9 mouse cellular contexts compared by ENCODE assay signal in genomic region chr5:130173012-130173411, GRCm38 (mm10). TPM values are rescaled to one million over a fixed set of nuclear protein-coding genes. Genes with fewer than 3 reads are reported as not detected.
DNase-seq lines count a peak whose midpoint lies in the region; ATAC-seq and TF ChIP-seq lines count a peak whose summit lies in the region.
"Had no signal": no experiment of that assay in that cellular context is flagged by ENCODE, and none has a peak within 500 bp of the region (broad histone marks: within the 10 kb centered on the region; RNA-seq: fewer than 3 reads in every experiment).

No protein-coding gene starts in this region.

- H3K4me3 ChIP-seq in hindbrain, embryonic 10.5 days: peak overlapping the region; percentile 95
- H3K4me3 ChIP-seq in hindbrain, embryonic 11.5 days (ENCODE audit: low read depth, low read length): no peak overlapping the region
- H3K4me3 ChIP-seq in cortical plate, adult 2 months (ENCODE audit: insufficient read depth, low read length): peak overlapping the region; percentile 88; the same call in 1 of the 2 replicates
- 0 out of 2 replicates have a peak overlapping the region, but pooled peaks have one; percentile 91 for H3K4me3 ChIP-seq in intestine, embryonic 14.5 days (ENCODE audit: low read depth, low read length)
- H3K4me3 ChIP-seq in midbrain, embryonic 14.5 days (replicated peaks; ENCODE audit: low read depth, low read length): peak overlapping the region; percentile 71; the same call in 1 of the 2 replicates

- no peak for TF ChIP-seq POLR2A in cortical plate, adult 2 months (IDR thresholded peaks at IDR 0.05; ENCODE audit: extremely low read depth, insufficient read depth, low read length)

- H3K27me3 ChIP-seq in hindbrain, embryonic 10.5 days (ENCODE audit: insufficient read depth, poor library complexity, severe bottlenecking): no peaks in the 10 kb centered on the region
- no peaks in the 10 kb centered on the region for H3K27me3 ChIP-seq in hindbrain, embryonic 11.5 days (ENCODE audit: control insufficient read depth, insufficient read depth, low read length)
- H3K27me3 ChIP-seq in intestine, embryonic 14.5 days (replicated peaks; ENCODE audit: control insufficient read depth, insufficient read depth, low read length): no peaks in the 10 kb centered on the region
- H3K27me3 ChIP-seq in midbrain, embryonic 14.5 days (ENCODE audit: control insufficient read depth, insufficient read depth, low read length): no peaks in the 10 kb centered on the region

- H3K4me1 ChIP-seq in hindbrain, embryonic 10.5 days (replicated peaks): peaks cover 25% of the 10 kb centered on the region
- 0 out of 2 replicates have a peak, but pooled peaks cover 4% of the 10 kb centered on the region for H3K4me1 ChIP-seq in hindbrain, embryonic 11.5 days (replicated peaks; ENCODE audit: control insufficient read depth, insufficient read depth, low read length)
- peaks cover 6% of the 10 kb centered on the region for H3K4me1 ChIP-seq in cortical plate, adult 2 months (ENCODE audit: control insufficient read depth, insufficient read depth, low read length)
- H3K4me1 ChIP-seq in intestine, embryonic 14.5 days (replicated peaks; ENCODE audit: control insufficient read depth, insufficient read depth, low read length): peaks cover 17% of the 10 kb centered on the region
- H3K4me1 ChIP-seq in midbrain, embryonic 14.5 days (ENCODE audit: control insufficient read depth, insufficient read depth, low read length): peaks cover 19% of the 10 kb centered on the region

- H3K36me3 ChIP-seq in hindbrain, embryonic 10.5 days: no peaks in the 10 kb centered on the region
- H3K36me3 ChIP-seq in hindbrain, embryonic 11.5 days (ENCODE audit: control insufficient read depth, insufficient read depth, low read length): no peaks in the 10 kb centered on the region
- H3K36me3 ChIP-seq in intestine, embryonic 14.5 days (ENCODE audit: control insufficient read depth, insufficient read depth, low read length): no peaks in the 10 kb centered on the region
- no peaks in the 10 kb centered on the region for H3K36me3 ChIP-seq in midbrain, embryonic 14.5 days (ENCODE audit: control insufficient read depth, insufficient read depth, low read length)

- H3K9ac ChIP-seq in hindbrain, embryonic 11.5 days (ENCODE audit: low read depth, low read length): no peak overlapping the region
- H3K9ac ChIP-seq in intestine, embryonic 14.5 days (ENCODE audit: low read length): no peak overlapping the region
- H3K9ac ChIP-seq in midbrain, embryonic 14.5 days (replicated peaks; ENCODE audit: low read length): no peak overlapping the region

- 94% methylated on average over 4 of the region's 4 CpGs for WGBS in hindbrain, embryonic 10.5 days
- 85% methylated on average over 4 of the region's 4 CpGs for WGBS in hindbrain, embryonic 11.5 days
- WGBS in intestine, embryonic 14.5 days: 86% methylated on average over 4 of the region's 4 CpGs
- 93% methylated on average over 4 of the region's 4 CpGs for WGBS in midbrain, embryonic 14.5 days

- ATAC-seq in hindbrain, embryonic 11.5 days (ENCODE audit: low FRiP score): no peak
- no peak for ATAC-seq in intestine, embryonic 14.5 days (replicated peaks; ENCODE audit: low FRiP score, low TSS enrichment, low read depth)
- ATAC-seq in midbrain, embryonic 14.5 days (ENCODE audit: low FRiP score, low TSS enrichment): no peak

- no peak overlapping the region for H3K27ac ChIP-seq in hindbrain, embryonic 10.5 days
- no peak overlapping the region for H3K27ac ChIP-seq in hindbrain, embryonic 11.5 days (ENCODE audit: low read depth, low read length)
- H3K27ac ChIP-seq in cortical plate, adult 2 months (ENCODE audit: insufficient read depth, low read length): no peak overlapping the region
- H3K27ac ChIP-seq in intestine, embryonic 14.5 days (ENCODE audit: low read depth): no peak overlapping the region
- H3K27ac ChIP-seq in midbrain, embryonic 14.5 days (replicated peaks; ENCODE audit: low read depth, low read length): no peak overlapping the region

- TF ChIP-seq CTCF in cortical plate, adult 2 months (IDR thresholded peaks at IDR 0.05; ENCODE audit: extremely low read depth, insufficient read depth, low read length): no peak

- H3K9me3 ChIP-seq in hindbrain, embryonic 10.5 days: no peaks in the 10 kb centered on the region
- H3K9me3 ChIP-seq in hindbrain, embryonic 11.5 days (ENCODE audit: control insufficient read depth, low read length): no peaks in the 10 kb centered on the region
- H3K9me3 ChIP-seq in intestine, embryonic 14.5 days (ENCODE audit: control insufficient read depth, low read length): no peaks in the 10 kb centered on the region
- no peaks in the 10 kb centered on the region for H3K9me3 ChIP-seq in midbrain, embryonic 14.5 days (ENCODE audit: control insufficient read depth, low read length)

- no peak for DNase-seq in hindbrain, embryonic 10.5 days (ENCODE audit: low spot score)
- DNase-seq in hindbrain, embryonic 11.5 days (ENCODE audit: low spot score): no peak
- DNase-seq in intestine, embryonic 14.5 days (ENCODE audit: low spot score): no peak
- DNase-seq in midbrain, embryonic 14.5 days: no peak
- no peak for DNase-seq in adrenal gland, postnatal 25 days
- no peak for DNase-seq in retina, embryonic 14.5 days (ENCODE audit: low spot score)
- DNase-seq in ovary, postnatal 36 days (ENCODE audit: low spot score): no peak
- DNase-seq: cerebellum, adult 18-20 months had no signal

- no peak overlapping the region for H3K4me2 ChIP-seq in hindbrain, embryonic 11.5 days (replicated peaks; ENCODE audit: low read depth, low read length)
- peak overlapping the region; percentile 86 for H3K4me2 ChIP-seq in intestine, embryonic 14.5 days (ENCODE audit: low read length)
- peak overlapping the region; percentile 83 for H3K4me2 ChIP-seq in midbrain, embryonic 14.5 days (ENCODE audit: low read length)

RNA-seq across cellular contexts. Expression of gene Rabgef1, which starts 1.4 kb away (rescaled TPM):
- 23.5 and 27.3 TPM in 2 replicates for polyA plus RNA-seq in hindbrain, embryonic 10.5 days (2016; fragmentation: Nextera tagmentation; extraction: Ambion mirVana)
- 26.2 and 28.6 TPM in 2 replicates for polyA plus RNA-seq in hindbrain, embryonic 11.5 days (2014; fragmentation: Nextera tagmentation; extraction: Ambion mirVana)
- polyA plus RNA-seq in cortical plate, adult 2 months (2012; rRNA removed): 38.5 and 43.6 TPM in 2 replicates
- polyA plus RNA-seq in intestine, embryonic 14.5 days (2014; fragmentation: Nextera tagmentation; extraction: Ambion mirVana): 22.3 and 24.7 TPM in 2 replicates
- 38.9 and 40.3 TPM in 2 replicates for polyA plus RNA-seq in midbrain, embryonic 14.5 days (2014; fragmentation: Nextera tagmentation; extraction: Ambion mirVana)
- 37.2 and 47.9 TPM in 2 replicates for total RNA-seq in adrenal gland, postnatal 25 days (2021)

RNA-seq across cellular contexts. Expression of gene Kctd7, which starts 28.4 kb away (rescaled TPM):
- polyA plus RNA-seq in hindbrain, embryonic 10.5 days (2016; fragmentation: Nextera tagmentation; extraction: Ambion mirVana): 5.0 and 6.6 TPM in 2 replicates
- 5.7 and 6.6 TPM in 2 replicates for polyA plus RNA-seq in hindbrain, embryonic 11.5 days (2014; fragmentation: Nextera tagmentation; extraction: Ambion mirVana)
- polyA plus RNA-seq in cortical plate, adult 2 months (2012; rRNA removed): 8.0 and 8.7 TPM in 2 replicates
- polyA plus RNA-seq in intestine, embryonic 14.5 days (2014; fragmentation: Nextera tagmentation; extraction: Ambion mirVana): 5.3 and 5.5 TPM in 2 replicates
- polyA plus RNA-seq in midbrain, embryonic 14.5 days (2014; fragmentation: Nextera tagmentation; extraction: Ambion mirVana): 14.8 and 15.5 TPM in 2 replicates
- 18.1 and 21.6 TPM in 2 replicates for total RNA-seq in adrenal gland, postnatal 25 days (2021)

RNA-seq across cellular contexts. Expression of gene Tmem248, which starts 43.9 kb away (rescaled TPM):
- 33.6 and 38.0 TPM in 2 replicates for polyA plus RNA-seq in hindbrain, embryonic 10.5 days (2016; fragmentation: Nextera tagmentation; extraction: Ambion mirVana)
- polyA plus RNA-seq in hindbrain, embryonic 11.5 days (2014; fragmentation: Nextera tagmentation; extraction: Ambion mirVana): 28.7 and 29.9 TPM in 2 replicates
- polyA plus RNA-seq in cortical plate, adult 2 months (2012; rRNA removed): 31.4 and 32.0 TPM in 2 replicates
- 40.6 and 45.5 TPM in 2 replicates for polyA plus RNA-seq in intestine, embryonic 14.5 days (2014; fragmentation: Nextera tagmentation; extraction: Ambion mirVana)
- 29.5 and 33.2 TPM in 2 replicates for polyA plus RNA-seq in midbrain, embryonic 14.5 days (2014; fragmentation: Nextera tagmentation; extraction: Ambion mirVana)
- 42.0 and 53.0 TPM in 2 replicates for total RNA-seq in adrenal gland, postnatal 25 days (2021)
